Mouse (Mus musculus) liver, adult 2 months (tissue): ENCODE measurements around the gene Rnf145. TPM values are rescaled to one million over a fixed set of nuclear protein-coding genes. Genes with fewer than 3 reads are reported as not detected.
A peak's percentile ranks its signal among the peaks of the same experiment; 100 is the strongest.

Experiments used
- DNase-seq: peaks from one replicate; pipeline ENCODE4 v3.0.0-alpha.2; 2011; ENCODE audit warnings: low read depth, low spot score; ENCODE audit errors: extremely low read depth
- H3K27ac ChIP-seq: fragments of 200-500 bp; replicated peaks from 2 replicates; pipeline ENCODE4 v1.5.1; 2012; ENCODE audit warnings: low read depth, mild to moderate bottlenecking, control low read depth, inconsistent platforms, low read length; ENCODE audit not compliant: insufficient read depth
- H3K27me3 ChIP-seq: fragments of 200-500 bp; 2 replicates; pipeline ENCODE4 v1.6.1; 2012; ENCODE audit warnings: mild to moderate bottlenecking, moderate library complexity, low read length, inconsistent platforms; ENCODE audit not compliant: control insufficient read depth, insufficient read depth
- H3K36me3 ChIP-seq: fragments of 200-500 bp; 2 replicates; pipeline ENCODE4 v1.6.1; 2012; ENCODE audit warnings: low read length, inconsistent platforms; ENCODE audit not compliant: control insufficient read depth, insufficient read depth
- H3K4me1 ChIP-seq: fragments of 200-500 bp; 2 replicates; pipeline ENCODE4 v1.6.1; 2011; ENCODE audit warnings: low read length; ENCODE audit not compliant: control insufficient read depth, insufficient read depth
- H3K4me3 ChIP-seq: fragments of 200-500 bp; 2 replicates; pipeline ENCODE4 v1.5.1; 2011; ENCODE audit warnings: low read depth, mild to moderate bottlenecking, control low read depth, low read length, moderate library complexity; ENCODE audit not compliant: insufficient read depth
- H3K79me2 ChIP-seq: fragments of 200-500 bp; 2 replicates; pipeline ENCODE4 v1.6.1; 2012; ENCODE audit warnings: inconsistent platforms, mild to moderate bottlenecking, low read length, moderate library complexity; ENCODE audit not compliant: control insufficient read depth, insufficient read depth
- H3K9ac ChIP-seq: fragments of 200-500 bp; 2 replicates; pipeline ENCODE4 v1.6.1; 2012; ENCODE audit warnings: low read depth, mild to moderate bottlenecking, control low read depth, inconsistent platforms, low read length
- CTCF ChIP-seq: fragments of 200-500 bp; IDR thresholded peaks from 2 replicates; pipeline ENCODE4 v1.5.1; 2011; ENCODE audit warnings: low read depth, low read length, control low read depth
- POLR2A ChIP-seq: fragments of 200-500 bp; IDR thresholded peaks from 2 replicates; pipeline ENCODE4 v1.6.1; 2011; ENCODE audit warnings: low read length, control low read depth; ENCODE audit not compliant: insufficient read depth; ENCODE audit errors: extremely low read depth
- WGBS: fragments of 180-500 bp; shearing (Covaris S2); methylation state at CpG from one replicate; pipeline ENCODE4 v1.1.7; 2018; 5-methylcytosine and 5-hydroxymethylcytosine counted together
- polyA plus RNA-seq: library from polyadenylated mRNA; depleted of rRNA; stranded (reverse); fragments of >200 nt; gene quantifications from 2 replicates; pipeline ENCODE4 v1.2.3, GENCODE M21; 2012; rRNA removed
- total RNA-seq: library from RNA; depleted of rRNA; stranded (reverse); fragments of >200 nt; gene quantifications from 2 replicates; pipeline ENCODE4 v1.2.3, GENCODE M21; 2014; rRNA removed

Gene Rnf145
- total and polyA plus RNA-seq, 2 experiments = 17.0 to 18.0 TPM

- no peak overlapping the region for H3K9ac ChIP-seq
- H3K27me3 ChIP-seq = peaks cover 17% of the 10 kb centered on the region
- no peak overlapping the region for H3K4me3 ChIP-seq
- no peaks in the 10 kb centered on the region for H3K36me3 ChIP-seq
- WGBS = 11% methylated on average over 10 of the region's 10 CpGs
- no peak for DNase-seq
- peaks cover 3% of the 10 kb centered on the region; the same call in 1 of the 2 replicates for H3K4me1 ChIP-seq
- TF ChIP-seq CTCF (no peak), POLR2A (no peak)
- no peaks in the 10 kb centered on the region for H3K79me2 ChIP-seq
- no peak overlapping the region for H3K27ac ChIP-seq
Measured at GRCm38 (mm10) chr11:44612156-44612555, 93.4 kb downstream of the Rnf145 start.

GRCm38 (mm10) chr11:44612681-44613410 lies 94.1 kb downstream of the Rnf145 start:
- H3K4me3 ChIP-seq = peak overlapping the region; percentile 8; the same call in 1 of the 2 replicates
- no peaks in the 10 kb centered on the region for H3K36me3 ChIP-seq
- H3K27ac ChIP-seq = no peak overlapping the region
- no peak for TF ChIP-seq CTCF
- no peak for TF ChIP-seq POLR2A
- peaks cover 3% of the 10 kb centered on the region; the same call in 1 of the 2 replicates for H3K4me1 ChIP-seq
- no peak for DNase-seq
- no peaks in the 10 kb centered on the region for H3K79me2 ChIP-seq
- 3% methylated on average over 38 of the region's 38 CpGs for WGBS
- peaks cover 17% of the 10 kb centered on the region for H3K27me3 ChIP-seq
- no peak overlapping the region; the same call in 1 of the 2 replicates for H3K9ac ChIP-seq

- H3K4me1 ChIP-seq = peaks cover 3% of the 10 kb centered on the region; the same call in 1 of the 2 replicates
- DNase-seq = no peak
- WGBS = 17% methylated on average over 14 of the region's 14 CpGs
- TF ChIP-seq POLR2A (no peak), CTCF (no peak)
- H3K9ac ChIP-seq = no peak overlapping the region; the same call in 1 of the 2 replicates
- no peak overlapping the region for H3K27ac ChIP-seq
- H3K27me3 ChIP-seq = peaks cover 20% of the 10 kb centered on the region
- H3K79me2 ChIP-seq = no peaks in the 10 kb centered on the region
- H3K36me3 ChIP-seq = no peaks in the 10 kb centered on the region
- peak overlapping the region; percentile 8; the same call in 1 of the 2 replicates for H3K4me3 ChIP-seq
Measured at GRCm38 (mm10) chr11:44613411-44614180, 94.8 kb downstream of the Rnf145 start.

Other genes starting within 250 kb of the Rnf145 start
- gene Il12b, start 118.9 kb upstream of the Rnf145 start, total RNA-seq = not detected in 2 replicates
- not detected in 2 replicates for gene Il12b, start 118.9 kb upstream of the Rnf145 start, polyA plus RNA-seq
- 29.9 and 35.0 TPM in 2 replicates for gene Ublcp1, start 48.5 kb upstream of the Rnf145 start, total RNA-seq
- gene Ublcp1, start 48.5 kb upstream of the Rnf145 start, polyA plus RNA-seq = 6.2 and 6.7 TPM in 2 replicates
- gene Ebf1, start 98.4 kb downstream of the Rnf145 start, total RNA-seq = 0.37 and 0.47 TPM in 2 replicates
- gene Ebf1, start 98.4 kb downstream of the Rnf145 start, polyA plus RNA-seq = 0.11 and 0.23 TPM in 2 replicates